10 mouse cellular contexts compared by ENCODE assay signal in genomic region chr12:109608576-109609440, GRCm38 (mm10). TPM values are rescaled to one million over a fixed set of nuclear protein-coding genes. Genes with fewer than 3 reads are reported as not detected.
DNase-seq lines count a peak whose midpoint lies in the region; ATAC-seq and TF ChIP-seq lines count a peak whose summit lies in the region.
"Had no signal": no experiment of that assay in that cellular context is flagged by ENCODE, and none has a peak within 500 bp of the region (broad histone marks: within the 10 kb centered on the region; RNA-seq: fewer than 3 reads in every experiment).

No protein-coding gene starts in this region.

- H3K36me3 ChIP-seq in intestine, embryonic 14.5 days (ENCODE audit: control insufficient read depth, insufficient read depth, low read length) = peaks cover 85% of the 10 kb centered on the region
- peaks cover 12% of the 10 kb centered on the region; the same call in 1 of the 2 replicates for H3K36me3 ChIP-seq in intestine, embryonic 15.5 days
- H3K36me3 ChIP-seq in liver, embryonic 12.5 days = peaks cover 30% of the 10 kb centered on the region

- no peak overlapping the region for H3K9ac ChIP-seq in intestine, embryonic 14.5 days (ENCODE audit: low read length)
- no peak overlapping the region for H3K9ac ChIP-seq in intestine, embryonic 15.5 days
- no peak overlapping the region for H3K9ac ChIP-seq in liver, embryonic 12.5 days
- H3K9ac ChIP-seq: limb, embryonic 12.5 days had no signal

- TF ChIP-seq POLR2A in bone marrow, adult 2 months (IDR thresholded peaks at IDR 0.05; ENCODE audit: borderline replicate concordance, control insufficient read depth, low read depth, low read length) = no peak

- no peak for ATAC-seq in intestine, embryonic 14.5 days (replicated peaks; ENCODE audit: low FRiP score, low TSS enrichment, low read depth)
- ATAC-seq in intestine, embryonic 15.5 days = no peak
- peak; percentile 31; the same call in 1 of the 2 replicates for ATAC-seq in liver, embryonic 12.5 days
- ATAC-seq in inflammation-experienced regulatory T-cells, adult 6 months = no peak

- TF ChIP-seq CTCF in bone marrow, adult 2 months (IDR thresholded peaks at IDR 0.05; ENCODE audit: control insufficient read depth, insufficient read depth, low read length) = peak; percentile 59

- DNase-seq in intestine, embryonic 14.5 days (ENCODE audit: low spot score) = peak; percentile 51
- DNase-seq in MN1 (ENCODE audit: low spot score) = peak; percentile 18
- DNase-seq in layer of hippocampus, postnatal 10 days (ENCODE audit: low spot score in 2 of 2) = no peak
- no peak for DNase-seq in cerebellum, adult 11 months
- DNase-seq: gastrocnemius, postnatal 14 days had no signal

- no peaks in the 10 kb centered on the region for H3K4me1 ChIP-seq in intestine, embryonic 14.5 days (replicated peaks; ENCODE audit: control insufficient read depth, insufficient read depth, low read length)
- peaks cover 6% of the 10 kb centered on the region; the same call in 1 of the 2 replicates for H3K4me1 ChIP-seq in intestine, embryonic 15.5 days (replicated peaks)
- H3K4me1 ChIP-seq in bone marrow, adult 2 months (ENCODE audit: control insufficient read depth, insufficient read depth, low read length) = no peaks in the 10 kb centered on the region
- H3K4me1 ChIP-seq in liver, embryonic 12.5 days = peaks cover 7% of the 10 kb centered on the region; the same call in 1 of the 2 replicates

- no peak overlapping the region for H3K27ac ChIP-seq in intestine, embryonic 14.5 days (ENCODE audit: low read depth)
- H3K27ac ChIP-seq in intestine, embryonic 15.5 days = no peak overlapping the region
- H3K27ac ChIP-seq in bone marrow, adult 2 months (ENCODE audit: control insufficient read depth, insufficient read depth, low read depth, low read length, poor library complexity) = no peak overlapping the region; the same call in 1 of the 2 replicates
- H3K27ac ChIP-seq in liver, embryonic 12.5 days = peak overlapping the region; percentile 51; the same call in 1 of the 2 replicates
- H3K27ac ChIP-seq: limb, embryonic 12.5 days had no signal

- no peak overlapping the region for H3K4me2 ChIP-seq in intestine, embryonic 14.5 days (ENCODE audit: low read length)
- no peak overlapping the region for H3K4me2 ChIP-seq in intestine, embryonic 15.5 days (replicated peaks)
- no peak overlapping the region for H3K4me2 ChIP-seq in liver, embryonic 12.5 days
- H3K4me2 ChIP-seq: limb, embryonic 12.5 days had no signal

- 58% methylated on average over 13 of the region's 13 CpGs for WGBS in intestine, embryonic 14.5 days
- WGBS in intestine, embryonic 15.5 days = 44% methylated on average over 13 of the region's 13 CpGs
- WGBS in bone marrow, adult 2 months = 50% methylated on average over 13 of the region's 13 CpGs
- WGBS in liver, embryonic 12.5 days (ENCODE audit: insufficient replicate concordance) = 41% methylated on average over 13 of the region's 13 CpGs

- H3K4me3 ChIP-seq in intestine, embryonic 14.5 days (ENCODE audit: low read depth, low read length) = no peak overlapping the region
- H3K4me3 ChIP-seq in intestine, embryonic 15.5 days (replicated peaks) = no peak overlapping the region
- no peak overlapping the region for H3K4me3 ChIP-seq in bone marrow, adult 2 months (replicated peaks; ENCODE audit: control insufficient read depth, low read depth, low read length)
- no peak overlapping the region for H3K4me3 ChIP-seq in liver, embryonic 12.5 days
- H3K4me3 ChIP-seq: limb, embryonic 12.5 days had no signal

- H3K9me3 ChIP-seq in intestine, embryonic 14.5 days (ENCODE audit: control insufficient read depth, low read length) = no peaks in the 10 kb centered on the region
- no peaks in the 10 kb centered on the region for H3K9me3 ChIP-seq in intestine, embryonic 15.5 days
- H3K9me3 ChIP-seq in liver, embryonic 12.5 days (replicated peaks) = no peaks in the 10 kb centered on the region

- no peaks in the 10 kb centered on the region for H3K27me3 ChIP-seq in intestine, embryonic 14.5 days (replicated peaks; ENCODE audit: control insufficient read depth, insufficient read depth, low read length)
- no peaks in the 10 kb centered on the region for H3K27me3 ChIP-seq in intestine, embryonic 15.5 days (replicated peaks)
- H3K27me3 ChIP-seq in liver, embryonic 12.5 days (replicated peaks) = peaks cover 30% of the 10 kb centered on the region

RNA-seq across cellular contexts. Expression of gene Rtl1, which starts 8.7 kb away (rescaled TPM):
- polyA plus RNA-seq in intestine, embryonic 14.5 days (2014; fragmentation: Nextera tagmentation; extraction: Ambion mirVana) = 1.9 TPM in 2 replicates
- 1.1 and 1.4 TPM in 2 replicates for polyA plus RNA-seq in intestine, embryonic 15.5 days (2015; fragmentation: Nextera tagmentation; extraction: Ambion mirVana)
- not detected in 2 replicates for polyA plus RNA-seq in bone marrow, adult 2 months (2011; ENCODE audit: insufficient read depth, insufficient read length, low replicate concordance, missing spikeins)
- polyA plus RNA-seq in liver, embryonic 12.5 days (2016; fragmentation: Nextera tagmentation; extraction: Ambion mirVana) = 1.2 and 1.4 TPM in 2 replicates
- polyA plus RNA-seq in inflammation-experienced regulatory T-cells, adult 6 months (2017; shearing (Covaris generic)) = not detected
- total RNA-seq in layer of hippocampus, postnatal 10 days (2021) = under 1 TPM; 0.05 to 0.09 TPM

Comparison
In these comparisons a context has a peak if more than half of its experiments do, and no peak if none do; other contexts are left out.
1. DNase-seq: peak in intestine, embryonic 14.5 days (single experiment) and MN1 (single experiment); none in layer of hippocampus, postnatal 10 days (0 of 2) and cerebellum, adult 11 months (single experiment).